9 mouse cellular contexts compared by ENCODE assay signal in the genomic region with DNA sequence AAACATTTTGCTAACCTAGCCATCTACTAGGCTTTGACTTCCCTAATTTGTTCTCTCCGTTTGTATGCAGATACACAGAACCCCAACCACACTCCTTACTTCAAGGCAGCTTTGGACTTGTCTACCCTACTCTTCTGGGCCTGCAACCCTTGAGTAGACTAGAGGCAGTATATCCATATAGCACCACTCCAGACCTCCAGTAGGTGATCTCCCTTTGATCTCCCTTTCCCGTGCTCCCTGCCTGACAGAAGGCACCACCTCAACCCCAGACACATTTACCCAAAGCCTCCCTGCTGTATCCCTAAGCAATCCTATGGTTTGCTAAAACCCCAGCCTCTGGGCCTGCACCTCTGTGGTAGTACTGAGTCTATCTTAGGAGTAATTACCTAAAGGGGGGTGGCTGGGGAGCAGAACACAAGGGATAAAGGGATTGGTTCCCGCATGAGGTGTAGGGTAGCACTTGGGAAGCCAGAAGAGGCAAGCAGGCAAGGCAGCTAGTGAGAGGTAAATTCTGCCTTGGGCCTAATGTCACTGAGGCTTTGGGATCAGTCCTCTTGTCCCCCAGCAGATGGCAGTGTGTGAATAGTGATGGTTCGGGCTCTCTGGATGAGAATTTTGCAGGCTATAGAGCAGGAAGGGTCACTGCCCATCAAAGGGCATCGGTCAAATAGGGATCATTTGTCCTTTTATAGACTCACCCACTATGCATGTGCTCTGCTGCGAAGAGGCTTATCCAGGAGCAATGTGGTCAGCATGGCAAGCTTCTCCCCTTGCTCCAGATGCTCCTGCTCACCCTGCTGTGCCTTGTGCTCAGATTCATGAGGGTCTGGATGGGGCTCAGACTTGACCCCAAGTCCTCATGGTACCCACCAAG. TPM values are rescaled to one million over a fixed set of nuclear protein-coding genes. Genes with fewer than 3 reads are reported as not detected.
DNase-seq lines count a peak whose midpoint lies in the region; ATAC-seq and TF ChIP-seq lines count a peak whose summit lies in the region.
"Had no signal": no experiment of that assay in that cellular context is flagged by ENCODE, and none has a peak within 500 bp of the region (broad histone marks: within the 10 kb centered on the region; RNA-seq: fewer than 3 reads in every experiment).

No protein-coding gene starts in this region.

- H3K4me3 ChIP-seq in left cerebral cortex, adult 2 months, result no peak overlapping the region
- H3K4me3 ChIP-seq in limb, embryonic 12.5 days (replicated peaks), result no peak overlapping the region
- no peak overlapping the region for H3K4me3 ChIP-seq in neural tube, embryonic 15.5 days (replicated peaks)
- H3K4me3 ChIP-seq: liver, embryonic 15.5 days had no signal

- H3K36me3 ChIP-seq in limb, embryonic 12.5 days, result no peaks in the 10 kb centered on the region
- no peaks in the 10 kb centered on the region for H3K36me3 ChIP-seq in neural tube, embryonic 15.5 days
- H3K36me3 ChIP-seq: liver, embryonic 15.5 days had no signal

- peak; percentile 26 to 63 for DNase-seq in left cerebral cortex, adult 2 months (ENCODE audit: extremely low spot score in 1 of 2, low spot score in 2 of 2)
- DNase-seq in left cerebral cortex, adult 8-10 months (ENCODE audit: low spot score in 2 of 2), result no peak
- peak; percentile 7 for DNase-seq in adipocyte (ENCODE audit: low spot score)
- DNase-seq in embryo, embryonic 10.5 days (ENCODE audit: low spot score), result peak; percentile 81
- DNase-seq in heart, postnatal 4 days, result peak; percentile 50
- DNase-seq in yolk sac, embryonic 10.5 days (ENCODE audit: low spot score), result no peak

- H3K9me3 ChIP-seq in limb, embryonic 12.5 days, result no peaks in the 10 kb centered on the region
- H3K9me3 ChIP-seq in neural tube, embryonic 15.5 days (replicated peaks), result no peaks in the 10 kb centered on the region
- H3K9me3 ChIP-seq: liver, embryonic 15.5 days had no signal

- no peaks in the 10 kb centered on the region for H3K27me3 ChIP-seq in limb, embryonic 12.5 days
- peaks cover 3% of the 10 kb centered on the region; the same call in 1 of the 2 replicates for H3K27me3 ChIP-seq in neural tube, embryonic 15.5 days (replicated peaks)
- H3K27me3 ChIP-seq: liver, embryonic 15.5 days had no signal

- no peaks in the 10 kb centered on the region for H3K4me1 ChIP-seq in limb, embryonic 12.5 days (replicated peaks)
- no peaks in the 10 kb centered on the region for H3K4me1 ChIP-seq in neural tube, embryonic 15.5 days
- H3K4me1 ChIP-seq: liver, embryonic 15.5 days had no signal

- intact Hi-C loops in left cerebral cortex, adult 2 months (cut with DNase I), result loop anchor here (1.0 to 5.0 kb wide), 4 partner anchors 40 to 326 kb away; no protein-coding TSS in a partner anchor

- 37% methylated on average over 6 of the region's 6 CpGs for WGBS in limb, embryonic 12.5 days
- 26% methylated on average over 6 of the region's 6 CpGs for WGBS in neural tube, embryonic 15.5 days

- H3K4me2 ChIP-seq in limb, embryonic 12.5 days, result no peak overlapping the region
- no peak overlapping the region for H3K4me2 ChIP-seq in neural tube, embryonic 15.5 days
- H3K4me2 ChIP-seq: liver, embryonic 15.5 days had no signal

- peak; percentile 75 for TF ChIP-seq CTCF in left cerebral cortex, adult 2 months (IDR thresholded peaks at IDR 0.05)

- H3K9ac ChIP-seq in limb, embryonic 12.5 days (replicated peaks), result no peak overlapping the region
- H3K9ac ChIP-seq in neural tube, embryonic 15.5 days (replicated peaks), result no peak overlapping the region
- H3K9ac ChIP-seq: liver, embryonic 15.5 days had no signal

- 0 out of 2 replicates have a peak, but pooled peaks have one; percentile 15 for ATAC-seq in limb, embryonic 12.5 days (ENCODE audit: insufficient number of reproducible peaks, insufficient read depth, low FRiP score, low TSS enrichment, low read depth)
- ATAC-seq in neural tube, embryonic 15.5 days (ENCODE audit: low FRiP score), result peak; percentile 45; the same call in 1 of the 2 replicates

- no peak overlapping the region for H3K27ac ChIP-seq in left cerebral cortex, adult 2 months
- H3K27ac ChIP-seq in limb, embryonic 12.5 days, result no peak overlapping the region
- H3K27ac ChIP-seq in neural tube, embryonic 15.5 days (replicated peaks), result no peak overlapping the region
- H3K27ac ChIP-seq: liver, embryonic 15.5 days had no signal

RNA-seq across cellular contexts. Expression of gene Ric3, which starts 15.3 kb away (rescaled TPM):
- 10 to 100 TPM; 63.7 to 66.3 TPM for total RNA-seq in left cerebral cortex, adult 2 months (2021)
- total RNA-seq in left cerebral cortex, adult 8-10 months (2022), result 10 to 100 TPM; 66.2 to 71.1 (median 68.6) TPM
- under 1 TPM; 0.74 to 0.77 TPM for total RNA-seq in heart, postnatal 4 days (2021)
- polyA plus RNA-seq in limb, embryonic 12.5 days (2016; fragmentation: Nextera tagmentation; extraction: Ambion mirVana), result 4.2 and 4.7 TPM in 2 replicates
- polyA plus RNA-seq in neural tube, embryonic 15.5 days (2015; fragmentation: Nextera tagmentation; extraction: Ambion mirVana), result 27.9 and 35.2 TPM in 2 replicates

Comparison
In these comparisons a context has a peak if more than half of its experiments do, and no peak if none do; other contexts are left out.
1. DNase-seq: peak in left cerebral cortex, adult 2 months (2 of 2), adipocyte (single experiment), embryo, embryonic 10.5 days (single experiment) and heart, postnatal 4 days (single experiment); none in left cerebral cortex, adult 8-10 months (0 of 2) and yolk sac, embryonic 10.5 days (single experiment).
2. RNA of gene Ric3, which starts 15.3 kb away (total RNA-seq): 66.2 to 71.1 TPM in left cerebral cortex, adult 8-10 months and 63.7 to 66.3 TPM in left cerebral cortex, adult 2 months; 0.74 to 0.77 TPM in heart, postnatal 4 days; every median in the first group is over 10 times any median in the second.